Mouse (Mus musculus) ovary, postnatal 14 days (tissue): Measurements from ENCODE around the gene Eef1a1.
"Not testable (repeated sequence)": the region's sequence is repeated elsewhere in the genome, so short reads cannot be mapped to it uniquely, and the experiment has no call there.

Experiments used
- DNase-seq: peaks from one replicate; pipeline ENCODE4 v3.0.0; 2022; ENCODE audit warnings: low spot score

Gene Eef1a1

DNA sequence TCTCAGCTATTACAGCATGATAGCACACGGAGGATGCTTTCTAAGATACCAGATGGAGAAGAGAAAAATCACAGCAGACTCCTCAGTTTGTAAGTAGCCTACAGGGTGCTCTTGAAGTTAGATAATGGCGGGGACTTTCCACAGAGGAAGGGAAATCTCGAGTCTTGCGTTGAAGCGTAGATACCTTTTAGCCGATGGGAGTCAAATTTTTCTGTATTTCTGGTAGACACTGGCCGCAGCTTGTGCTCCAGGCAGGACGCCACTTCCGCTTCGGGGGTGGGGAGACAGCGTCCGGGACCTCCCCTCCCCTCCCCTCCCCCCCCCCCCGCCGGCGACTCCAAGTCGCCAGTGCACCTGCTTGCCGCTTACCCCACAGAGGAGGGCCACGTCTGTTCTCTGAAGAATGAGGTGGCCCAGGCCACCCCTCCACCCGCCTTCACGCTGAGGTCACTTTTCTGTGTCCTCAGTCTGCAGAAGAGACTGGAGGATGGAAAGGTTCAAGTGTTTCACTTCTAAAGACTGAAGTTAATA lies at the start of gene Eef1a1:
Eef1a1 (minus strand) TSS at position 262 of the 531 bp plus-strand sequence.
- DNase-seq, result peak; percentile 44

DNA sequence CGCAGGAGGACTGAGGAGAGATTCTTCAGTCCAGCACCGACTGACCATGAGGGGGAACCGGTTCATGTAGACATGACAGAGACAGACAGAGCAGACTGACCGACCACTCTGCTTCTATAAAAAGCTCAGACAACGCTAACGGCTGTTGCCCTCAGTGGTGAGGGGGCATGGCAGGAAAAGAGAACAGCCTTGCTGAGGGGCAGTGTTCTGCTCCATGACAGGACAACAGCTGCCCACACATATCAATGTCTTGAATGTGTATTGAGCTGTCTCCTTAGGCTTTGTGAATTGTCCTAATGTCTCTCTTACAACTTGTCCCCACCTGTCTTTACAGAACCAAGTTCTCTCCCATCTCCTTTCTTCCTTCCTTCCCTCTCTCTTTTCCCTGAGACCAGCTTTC lies 49.5 kb upstream of the Eef1a1 start:
- DNase-seq, result no peak

GRCm38 (mm10) chr9:78537154-78537873 lies 48.4 kb upstream of the Eef1a1 start:
- no peak for DNase-seq

GRCm38 (mm10) chr9:78534606-78535005 lies 45.7 kb upstream of the Eef1a1 start:
- no peak for DNase-seq

GRCm38 (mm10) chr9:78533296-78533935 lies 44.5 kb upstream of the Eef1a1 start:
- no peak for DNase-seq

- no peak for DNase-seq
Measured at GRCm38 (mm10) chr9:78532341-78532819, 43.4 kb upstream of the Eef1a1 start.

DNA sequence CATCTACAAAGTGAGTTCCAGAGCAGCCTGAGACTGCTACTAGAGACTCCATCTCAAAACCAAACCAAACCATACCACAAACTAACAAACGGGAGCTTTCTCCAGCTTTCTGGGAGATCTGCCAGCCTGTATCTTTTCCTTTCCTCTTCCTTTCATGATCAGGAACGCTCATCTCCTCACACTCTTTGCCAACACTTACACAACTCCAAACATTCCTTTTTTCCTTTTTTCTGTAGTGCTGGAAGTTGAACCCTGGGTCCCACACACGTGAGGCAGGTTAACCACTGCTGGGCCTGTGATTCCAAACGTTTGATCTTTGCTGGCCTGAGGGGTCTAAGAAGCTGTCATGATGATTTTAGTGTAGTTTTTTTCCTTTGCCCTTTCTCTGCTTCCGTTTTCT lies 42.9 kb upstream of the Eef1a1 start:
- DNase-seq, result no peak

- DNase-seq, result peak; percentile 83
Measured at GRCm38 (mm10) chr9:78527767-78528381, 38.9 kb upstream of the Eef1a1 start.

DNA sequence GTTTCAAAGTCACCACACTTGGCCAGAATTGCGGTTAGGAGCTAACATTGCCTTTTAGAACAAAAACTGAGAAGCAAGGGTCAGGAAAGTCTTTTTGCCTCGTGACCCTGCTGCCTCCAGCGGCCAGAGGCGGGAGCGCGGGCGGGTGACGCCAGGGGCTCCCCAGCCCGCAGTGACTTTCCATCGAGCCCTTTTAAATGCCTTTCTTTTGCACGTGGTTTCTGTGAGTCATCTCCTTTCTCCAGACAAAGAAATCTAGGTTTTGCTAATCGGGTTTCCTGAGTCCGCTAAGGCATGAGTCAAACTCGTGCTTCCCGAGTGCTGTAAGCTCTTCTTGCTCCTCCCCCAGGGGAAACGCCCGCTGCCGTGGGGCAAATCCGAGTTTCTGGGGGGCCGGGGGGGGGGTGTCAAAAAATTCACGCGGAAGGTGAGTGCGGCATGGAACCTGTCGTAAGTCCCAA lies 38.4 kb upstream of the Eef1a1 start:
- DNase-seq, result peak; percentile 66

- no peak for DNase-seq
Measured at GRCm38 (mm10) chr9:78526206-78526605, 37.3 kb upstream of the Eef1a1 start.

- no peak for DNase-seq
Measured at GRCm38 (mm10) chr9:78525451-78526135, 36.6 kb upstream of the Eef1a1 start.

DNA sequence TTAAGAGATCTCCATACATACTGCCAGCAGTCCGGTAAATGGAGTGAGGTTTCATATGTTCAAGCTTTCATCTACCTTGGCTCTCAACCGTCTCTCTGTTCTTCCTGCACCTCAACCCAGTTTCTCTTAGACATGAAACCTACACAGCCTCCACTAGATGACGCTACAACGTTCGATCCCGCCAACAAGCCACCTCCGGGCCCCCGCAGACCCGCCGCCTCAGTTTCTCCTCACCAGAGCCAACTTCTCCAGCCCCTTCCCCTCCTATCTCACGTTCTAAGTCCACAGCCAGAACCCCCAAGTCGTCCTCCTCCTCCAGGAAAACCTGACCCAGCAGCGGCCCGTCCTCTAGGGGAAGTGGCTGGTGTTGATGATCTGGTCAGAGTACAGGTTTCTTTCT lies 32.7 kb upstream of the Eef1a1 start:
- DNase-seq, result no peak

- no peak for DNase-seq
Measured at GRCm38 (mm10) chr9:78520780-78521601, 32.0 kb upstream of the Eef1a1 start.

DNA sequence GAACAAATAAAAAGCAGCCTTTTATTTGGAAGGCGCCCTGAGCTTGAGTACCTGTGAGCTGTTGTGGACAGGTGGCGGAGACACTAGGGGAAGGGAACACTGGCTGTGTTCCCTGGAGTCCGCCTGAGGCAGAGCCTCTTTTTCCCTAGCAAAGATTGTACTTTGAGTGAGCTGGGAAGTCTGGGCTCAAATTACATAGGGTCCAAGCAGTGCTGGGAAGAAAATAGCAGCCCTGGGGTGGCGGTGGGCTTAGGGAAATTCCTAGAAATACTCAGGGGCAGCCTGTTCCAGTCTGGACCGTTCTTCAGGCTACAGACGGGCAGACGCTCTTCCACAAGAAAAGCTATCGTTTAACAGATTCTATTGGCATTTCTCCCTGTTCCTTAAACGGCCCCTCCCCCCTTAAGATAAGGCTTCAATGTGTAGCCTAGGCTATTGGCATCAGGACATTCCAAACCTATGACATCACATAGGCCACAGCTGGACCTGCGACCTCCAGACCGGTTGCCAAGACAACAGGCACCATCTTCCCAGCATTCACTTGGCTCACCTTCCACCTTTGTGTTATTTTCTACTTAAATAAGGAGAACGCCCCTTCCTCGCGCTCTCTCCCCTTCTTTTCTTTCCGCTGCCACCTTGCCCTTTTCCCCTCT lies 31.3 kb upstream of the Eef1a1 start:
- peak; percentile 31 for DNase-seq

DNA sequence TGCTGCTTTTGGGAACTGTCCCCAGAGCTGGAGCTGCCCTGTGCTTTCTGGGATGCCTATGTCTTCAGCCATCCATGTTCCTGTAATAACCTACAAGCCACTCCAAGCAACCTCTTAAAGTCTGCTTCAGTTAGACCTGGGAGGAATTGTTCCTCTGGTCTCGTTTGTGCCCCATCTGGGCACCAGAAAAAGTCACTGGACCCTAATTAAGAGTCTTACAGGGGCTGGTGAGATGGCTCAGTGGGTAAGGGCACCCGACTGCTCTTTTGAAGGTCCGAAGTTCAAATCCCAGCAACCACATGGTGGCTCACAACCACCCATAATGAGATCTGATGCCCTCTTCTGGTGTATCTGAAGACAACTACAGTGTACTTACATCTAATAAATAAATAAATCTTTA lies 28.3 kb upstream of the Eef1a1 start:
- not testable (repeated sequence) for DNase-seq

- no peak for DNase-seq
Measured at GRCm38 (mm10) chr9:78516125-78516524, 27.2 kb upstream of the Eef1a1 start.

DNA sequence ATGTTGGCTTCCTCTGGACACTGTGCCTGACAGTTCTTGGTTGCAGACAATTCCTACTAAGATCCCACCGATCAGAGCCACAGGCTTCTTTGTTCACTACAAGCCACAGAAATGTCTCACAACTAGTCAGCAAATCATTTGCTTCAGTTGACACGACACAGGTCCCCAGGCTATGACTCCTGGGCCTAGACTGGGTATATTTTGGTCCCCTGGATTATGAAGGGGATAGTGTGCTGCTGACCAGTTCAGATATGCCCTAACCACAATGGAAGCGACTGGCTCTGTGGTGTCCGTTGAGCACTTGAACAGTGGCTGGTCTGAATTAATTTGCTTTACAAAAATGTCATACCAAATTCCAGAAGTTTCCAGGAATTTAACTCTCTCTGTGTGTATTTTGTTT lies 25.7 kb upstream of the Eef1a1 start:
- DNase-seq, result no peak

DNA sequence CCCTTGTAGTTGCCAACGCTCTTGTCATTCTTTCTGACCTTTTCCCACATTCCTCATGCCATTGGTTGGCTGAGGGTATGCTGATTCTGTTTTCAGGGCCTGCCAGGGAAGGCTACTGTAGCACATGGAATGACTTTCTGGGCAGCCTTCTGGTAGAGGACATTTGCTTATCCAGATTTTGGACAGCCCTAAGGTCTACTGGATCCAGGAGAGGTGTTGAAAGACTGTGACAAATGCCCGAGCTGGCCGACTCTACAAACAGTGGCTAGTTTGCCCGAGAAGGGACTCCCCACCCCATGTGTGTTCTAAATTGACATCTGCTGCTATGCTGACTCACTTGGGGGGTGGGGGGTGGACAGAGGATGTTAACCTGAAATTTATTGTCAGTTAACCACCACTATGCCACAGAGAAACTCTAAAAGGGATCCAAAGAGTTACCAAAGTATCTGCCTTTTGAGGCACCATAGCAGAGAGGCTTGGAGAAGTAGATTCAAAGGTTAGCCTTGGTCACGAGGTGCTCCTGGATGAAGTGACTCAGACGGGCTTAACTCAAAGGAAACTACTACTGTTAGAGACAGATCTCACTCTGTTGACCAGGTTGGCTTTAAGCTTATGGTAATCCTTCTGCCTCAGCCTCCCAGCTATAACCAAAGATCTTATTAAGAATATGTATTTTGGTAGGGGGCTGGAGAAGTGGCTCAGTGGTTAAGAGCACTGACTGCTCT lies 25.0 kb upstream of the Eef1a1 start:
- no peak for DNase-seq

DNA sequence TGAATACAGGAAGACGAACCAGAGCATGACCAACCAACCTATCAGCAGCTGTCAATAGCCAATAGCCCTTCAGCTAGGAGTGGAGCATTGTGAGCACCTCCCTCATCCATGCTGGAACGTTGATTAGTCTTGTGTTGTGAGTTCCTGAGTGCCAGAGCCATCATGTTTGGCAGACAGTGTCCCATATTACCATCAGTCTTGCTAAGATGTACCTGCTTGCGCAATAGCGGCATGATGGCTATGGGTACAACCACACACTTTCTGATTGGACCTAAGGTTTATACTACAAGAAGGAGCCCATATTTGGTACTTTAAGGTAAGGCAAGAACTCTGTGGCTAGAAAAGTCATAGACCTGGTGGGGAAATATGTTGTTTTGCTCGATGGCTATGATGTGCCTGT lies 22.8 kb upstream of the Eef1a1 start:
- DNase-seq, result no peak
